Mouse (Mus musculus) CD4-positive naive resting alpha-beta T cell, adult 76 days (primary cell): ENCODE measurements around the gene Psme3. TPM values are rescaled to one million over a fixed set of nuclear protein-coding genes. Genes with fewer than 3 reads are reported as not detected.

Experiments
- total RNA-seq: library from RNA; stranded (reverse); gene quantifications from one replicate; pipeline ENCODE4 v1.2.4, GENCODE M21; 2023

The Psme3 gene
- 124 TPM for total RNA-seq

DNA sequence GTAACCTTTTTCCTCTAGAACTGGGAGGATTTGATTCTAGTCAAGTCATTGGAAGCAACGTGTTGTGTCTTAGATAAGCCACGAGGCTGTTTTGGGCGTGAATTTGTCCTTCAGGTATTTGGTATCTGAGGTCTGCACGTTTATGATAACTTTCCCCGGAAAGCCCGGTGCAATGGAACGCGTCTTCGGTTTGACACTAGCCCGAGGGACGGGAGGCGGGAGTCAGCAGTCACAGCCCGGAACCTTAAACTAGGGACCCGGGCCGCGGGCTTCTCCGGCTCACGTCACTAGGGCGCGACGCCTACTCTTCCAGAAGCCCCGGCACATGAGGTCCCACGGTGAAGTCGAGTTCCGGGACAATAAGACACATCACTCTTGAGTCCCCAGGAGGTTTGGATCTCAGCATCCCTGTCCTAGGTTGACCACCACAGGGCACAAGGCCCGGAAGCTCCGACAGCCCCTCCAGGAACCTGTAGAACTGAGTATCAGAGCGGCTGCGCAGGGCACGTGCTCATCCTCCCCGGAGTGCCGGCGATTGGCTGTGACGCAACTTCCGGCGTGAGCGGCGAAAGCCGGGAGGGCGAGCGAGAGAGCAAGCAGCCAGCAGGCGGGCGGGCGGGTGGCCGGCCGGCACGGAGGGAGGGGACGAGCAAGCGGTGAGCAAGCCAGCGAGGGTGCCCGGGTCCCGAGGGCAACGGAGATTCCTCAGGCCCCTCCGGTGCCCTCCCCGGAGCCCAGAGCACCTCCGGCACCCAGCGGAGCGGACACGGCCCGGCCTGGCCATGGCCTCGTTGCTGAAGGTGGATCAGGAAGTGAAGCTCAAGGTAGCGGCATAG, at the start of gene Psme3:
Psme3 (plus strand) TSS at position 549 of the 836 bp plus-strand sequence.

DNA sequence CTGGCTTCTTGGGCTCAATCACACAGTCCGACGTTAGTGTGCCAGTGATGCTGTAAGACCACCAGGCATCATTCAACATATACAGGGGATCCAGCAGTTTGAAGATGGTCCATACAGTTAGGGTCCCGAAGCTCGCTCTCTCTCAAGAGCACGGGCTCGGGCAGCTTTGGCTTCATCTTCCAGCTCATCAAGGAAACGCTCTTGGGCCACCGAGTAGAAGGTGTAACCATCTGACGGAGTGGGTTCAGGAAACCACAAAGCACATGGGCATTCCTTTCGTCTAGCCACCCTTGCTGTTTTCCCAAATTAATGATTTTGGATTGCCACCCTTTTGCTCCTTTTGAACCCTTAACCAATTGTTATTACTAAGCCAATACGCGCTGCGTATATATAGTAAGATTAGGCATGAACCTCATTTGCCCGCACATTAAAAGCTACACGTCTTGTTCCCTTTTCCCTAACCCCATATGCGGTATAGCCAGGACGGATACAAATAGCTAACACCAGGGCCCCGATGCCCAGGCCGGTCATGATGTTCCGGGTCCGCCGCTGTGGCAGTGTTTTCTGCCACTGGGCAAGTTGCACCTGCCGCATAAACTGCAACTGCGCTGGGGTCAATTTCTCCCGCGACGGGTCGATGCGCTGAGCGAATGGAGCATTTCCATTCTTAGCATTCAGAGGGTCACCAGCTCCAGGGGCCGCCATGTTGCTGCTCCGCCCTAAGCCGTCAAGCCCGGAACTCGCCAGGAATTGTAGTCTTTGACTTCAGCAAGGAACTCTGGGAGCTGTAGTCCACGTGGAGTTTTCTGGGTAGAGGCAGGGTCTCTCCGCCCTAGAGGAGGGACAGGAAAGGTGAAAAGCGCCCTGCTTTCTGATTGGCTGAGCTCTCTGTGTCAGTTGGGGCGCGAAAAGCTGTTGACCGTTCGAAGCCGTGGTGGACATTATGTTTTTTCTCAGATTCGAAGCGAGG, 37.5 kb upstream of the Psme3 start, which contains the start of the genes Cntd1 and Coa3:
Cntd1 (plus strand) TSS at position 790 of the 970 bp plus-strand sequence.
Coa3 (minus strand) TSS at position 892 of the 970 bp plus-strand sequence.

DNA sequence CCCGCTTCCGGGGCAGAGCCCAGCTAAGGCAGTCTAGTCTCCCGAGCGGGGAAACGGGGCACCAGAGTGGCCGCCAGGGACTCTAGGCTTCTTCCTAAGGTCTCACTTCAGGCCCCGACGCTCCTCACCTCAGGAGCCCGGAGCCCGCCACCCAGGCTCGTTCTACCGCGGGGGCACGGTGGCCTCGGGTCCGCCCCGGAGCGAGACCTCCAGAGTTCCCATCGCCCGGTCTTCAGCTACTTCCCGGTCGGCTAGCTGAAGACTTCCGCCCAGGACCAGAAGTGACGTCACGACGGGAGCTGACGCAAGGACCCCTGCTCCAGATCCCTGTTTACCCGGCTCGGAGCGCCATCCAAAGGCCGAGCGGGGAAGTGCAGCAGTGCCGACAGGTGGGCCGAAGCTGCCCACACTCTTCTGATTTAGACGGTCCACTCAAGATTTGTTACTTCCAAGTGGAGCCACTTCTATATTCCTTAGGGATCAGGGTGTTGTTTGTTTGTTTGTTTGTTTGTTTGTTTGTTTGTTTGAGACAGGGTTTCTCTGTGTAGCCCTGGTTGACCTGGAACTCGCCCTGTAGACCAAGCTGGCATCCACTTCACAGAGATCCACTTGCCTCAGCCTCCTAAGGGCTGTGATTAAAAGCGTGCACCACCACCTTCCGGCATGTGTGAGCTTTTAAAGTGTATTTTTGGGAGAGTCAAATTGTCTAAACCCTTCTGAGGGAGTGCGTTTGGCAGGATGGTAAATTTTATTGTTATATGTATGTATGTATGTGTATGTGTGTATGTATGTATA, 13.8 kb upstream of the Psme3 start, which contains the start of gene Becn1:
Becn1 (minus strand) TSS at position 283 of the 795 bp plus-strand sequence.

DNA sequence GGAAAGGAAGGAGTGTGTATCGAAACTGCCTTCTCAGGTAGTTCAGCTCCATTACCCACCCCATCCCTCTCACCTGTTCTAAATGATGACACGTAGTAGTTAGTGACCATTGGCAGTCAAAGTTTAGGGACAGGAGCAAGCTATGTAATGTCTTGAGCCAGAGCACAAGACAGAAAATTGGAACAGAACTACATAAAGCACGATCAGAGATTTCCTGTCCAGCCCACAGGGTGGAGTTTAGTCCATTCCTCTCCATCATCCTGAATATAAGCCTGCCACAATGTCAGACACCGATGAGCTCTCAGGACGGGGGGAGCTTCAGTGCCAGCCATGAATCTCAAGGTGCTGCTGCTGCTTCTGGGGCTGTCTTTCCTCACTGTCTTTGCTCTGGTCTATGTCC, 8.8 kb downstream of the Psme3 start, which contains the start of gene Aoc2:
Aoc2 (plus strand) TSS at position 301 of the 400 bp plus-strand sequence.

DNA sequence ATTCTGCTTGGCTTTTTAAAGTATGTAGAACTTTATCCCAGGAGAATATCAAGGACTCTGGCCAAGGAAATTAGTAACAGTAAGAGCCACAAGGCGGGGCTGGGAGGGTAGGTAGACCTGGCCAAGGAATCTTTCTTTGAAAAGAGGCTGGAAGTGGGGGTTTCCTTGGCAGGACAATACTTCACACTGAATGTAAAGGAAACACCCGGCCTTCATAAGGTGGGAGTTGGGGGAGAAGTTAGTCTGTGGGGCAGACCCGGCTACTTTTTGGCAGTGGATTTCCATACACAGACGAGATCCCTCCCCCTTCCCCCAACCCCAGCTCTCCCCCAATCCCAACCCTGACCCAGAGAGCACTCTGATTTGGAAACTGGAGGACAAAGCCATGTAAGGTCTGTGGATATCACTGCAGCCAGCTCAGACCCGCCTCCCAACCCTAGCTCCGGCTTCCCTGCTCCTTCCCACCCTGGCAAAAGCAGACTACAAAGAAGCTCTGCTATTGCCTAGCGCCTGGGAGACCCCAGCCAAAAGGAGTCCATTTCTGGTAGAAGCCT, 14.4 kb downstream of the Psme3 start, which contains the start of gene Aoc3:
Aoc3 (plus strand) TSS at position 235 of the 554 bp plus-strand sequence.

DNA sequence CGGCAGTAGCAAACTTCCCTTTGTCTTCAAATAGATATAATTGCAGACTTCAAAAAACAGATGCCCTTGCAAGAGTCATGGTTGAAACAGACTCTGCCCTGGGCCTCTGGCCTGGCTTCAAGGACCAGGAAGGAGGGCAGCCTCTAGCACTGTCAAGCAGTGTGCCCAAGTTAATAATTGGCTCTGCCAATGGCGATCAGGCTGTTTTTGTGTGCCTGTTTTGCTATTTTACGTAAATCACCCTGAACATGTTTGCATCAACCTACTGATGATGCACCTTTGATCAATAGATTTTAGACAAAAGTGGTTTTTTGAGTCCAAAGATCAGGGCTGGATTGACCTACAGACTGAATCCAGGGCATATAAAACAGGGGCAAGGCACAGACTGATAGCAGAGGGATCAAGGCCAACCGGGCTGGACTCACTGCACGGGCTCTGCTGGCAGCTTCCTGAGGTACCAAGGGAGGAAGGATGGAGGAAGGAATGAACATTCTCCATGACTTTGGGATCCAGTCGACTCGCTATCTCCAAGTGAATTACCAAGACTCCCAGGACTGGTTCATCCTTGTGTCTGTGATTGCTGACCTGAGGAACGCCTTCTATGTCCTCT, 51.4 kb downstream of the Psme3 start, which contains the start of gene G6pc:
G6pc (plus strand) TSS at position 236 of the 610 bp plus-strand sequence.

Other genes starting within 250 kb of the Psme3 start
- gene Naglu, start 246.2 kb upstream of the Psme3 start, total RNA-seq, result 10.0 TPM
- gene Hsd17b1, start 237.8 kb upstream of the Psme3 start, total RNA-seq, result not detected
- 11.0 TPM for gene Coasy, start 233.6 kb upstream of the Psme3 start, total RNA-seq
- gene Mlx, start 228.9 kb upstream of the Psme3 start, total RNA-seq, result 31.3 TPM
- gene Psmc3ip, start 220.8 kb upstream of the Psme3 start, total RNA-seq, result 1.8 TPM
- gene Retreg3, start 196.3 kb upstream of the Psme3 start, total RNA-seq, result 78.0 TPM
- gene Tubg1, start 196.3 kb upstream of the Psme3 start, total RNA-seq, result 12.4 TPM
- gene Tubg2, start 160.3 kb upstream of the Psme3 start, total RNA-seq, result 1.7 TPM
- 0.32 TPM for gene Cntnap1, start 145.7 kb upstream of the Psme3 start, total RNA-seq
- gene Plekhh3, start 144.9 kb upstream of the Psme3 start, total RNA-seq, result 0.35 TPM
- gene Ccr10, start 140.8 kb upstream of the Psme3 start, total RNA-seq, result not detected
- gene Ezh1, start 89.8 kb upstream of the Psme3 start, total RNA-seq, result 72.5 TPM
- gene Ramp2, start 70.2 kb upstream of the Psme3 start, total RNA-seq, result not detected
- gene Vps25, start 62.5 kb upstream of the Psme3 start, total RNA-seq, result 73.4 TPM
- 1.8 TPM for gene Wnk4, start 55.6 kb upstream of the Psme3 start, total RNA-seq
- gene Cntd1, start 37.2 kb upstream of the Psme3 start, total RNA-seq, result not detected
- gene Coa3, start 37.1 kb upstream of the Psme3 start, total RNA-seq, result 21.3 TPM
- gene Becn1, start 13.9 kb upstream of the Psme3 start, total RNA-seq, result 178 TPM
- 17.0 TPM for gene Aoc2, start 8.8 kb downstream of the Psme3 start, total RNA-seq
- 1.00 TPM for gene Aoc3, start 14.4 kb downstream of the Psme3 start, total RNA-seq
- not detected for gene G6pc, start 51.3 kb downstream of the Psme3 start, total RNA-seq
- 22.1 TPM for gene Aarsd1, start 101.4 kb downstream of the Psme3 start, total RNA-seq
- gene Gm27029, start 108.6 kb downstream of the Psme3 start, total RNA-seq, result 2.1 TPM
- 23.7 TPM for gene Rundc1, start 108.9 kb downstream of the Psme3 start, total RNA-seq
- gene Ptges3l, start 109.1 kb downstream of the Psme3 start, total RNA-seq, result 6.8 TPM
- 104 TPM for gene Rpl27, start 126.1 kb downstream of the Psme3 start, total RNA-seq
- gene Ifi35, start 132.2 kb downstream of the Psme3 start, total RNA-seq, result 55.9 TPM
- gene Rnd2, start 148.8 kb downstream of the Psme3 start, total RNA-seq, result 0.56 TPM
- gene Vat1, start 150.0 kb downstream of the Psme3 start, total RNA-seq, result 5.3 TPM
- 3.3 TPM for gene Brca1, start 235.7 kb downstream of the Psme3 start, total RNA-seq
- 171 TPM for gene Nbr1, start 235.9 kb downstream of the Psme3 start, total RNA-seq